Mouse (Mus musculus) E14TG2a.4 (cell line): Measurements from ENCODE around the gene Myh13.

Experiments used
- H3K27me3 ChIP-seq: 2 replicates; pipeline ENCODE4 v1.6.1; 2014; ENCODE audit warnings: low read length, control low read depth; ENCODE audit not compliant: insufficient read depth
- H3K36me3 ChIP-seq: 2 replicates; pipeline ENCODE4 v1.6.1; 2014; ENCODE audit warnings: low read length, control low read depth; ENCODE audit not compliant: insufficient read depth
- H3K4me1 ChIP-seq: replicated peaks from 2 replicates; pipeline ENCODE4 v1.6.1; 2014; ENCODE audit warnings: low read depth, low read length, control low read depth
- H3K4me3 ChIP-seq: replicated peaks from 2 replicates; pipeline ENCODE4 v1.5.1; 2014; ENCODE audit warnings: mild to moderate bottlenecking, low read length
- H3K9me3 ChIP-seq: 2 replicates; pipeline ENCODE4 v1.6.1; 2014; ENCODE audit warnings: low read length, control low read depth
- CTCF ChIP-seq: conservative IDR thresholded peaks from 2 replicates; pipeline ENCODE4 v1.5.1; 2014; ENCODE audit warnings: low read length
- NANOG ChIP-seq: IDR thresholded peaks from 2 replicates; pipeline ENCODE4 v1.6.1; 2014; ENCODE audit warnings: borderline replicate concordance, low read length, mixed read lengths
- POU5F1 ChIP-seq: IDR thresholded peaks from 2 replicates; pipeline ENCODE4 v1.6.1; 2014; ENCODE audit warnings: low read length, borderline replicate concordance

Myh13 gene

DNA sequence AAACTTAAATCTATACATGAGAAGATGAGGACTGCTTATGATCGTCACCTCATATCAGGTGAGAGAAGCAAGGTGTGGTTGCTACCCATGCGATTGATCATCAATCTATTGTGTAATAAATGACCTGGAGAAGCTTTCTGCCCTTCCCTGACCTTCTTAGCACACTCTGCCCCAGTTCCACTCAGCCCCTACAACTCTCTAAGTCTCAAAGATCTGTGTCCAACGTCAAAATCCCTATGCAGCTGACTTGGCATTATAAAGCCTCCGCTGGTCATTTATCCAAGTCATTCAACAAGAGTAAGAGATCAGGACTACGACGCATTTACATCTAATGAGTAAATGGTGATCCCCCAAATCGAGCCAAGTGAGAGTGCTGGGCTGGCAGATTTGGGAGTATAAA lies at the start of gene Myh13:
Myh13 (plus strand) TSS at position 301 of the 400 bp plus-strand sequence.
- Histone ChIP-seq H3K27me3 (0 out of 2 replicates have a peak, but pooled peaks cover 4% of the 10 kb centered on the region), H3K9me3 (no peaks in the 10 kb centered on the region), H3K4me3 (no peak within 1 kb of the TSS), H3K36me3 (no peaks in the 10 kb centered on the region), H3K4me1 (no peaks in the 10 kb centered on the region)
- no peak for TF ChIP-seq CTCF

DNA sequence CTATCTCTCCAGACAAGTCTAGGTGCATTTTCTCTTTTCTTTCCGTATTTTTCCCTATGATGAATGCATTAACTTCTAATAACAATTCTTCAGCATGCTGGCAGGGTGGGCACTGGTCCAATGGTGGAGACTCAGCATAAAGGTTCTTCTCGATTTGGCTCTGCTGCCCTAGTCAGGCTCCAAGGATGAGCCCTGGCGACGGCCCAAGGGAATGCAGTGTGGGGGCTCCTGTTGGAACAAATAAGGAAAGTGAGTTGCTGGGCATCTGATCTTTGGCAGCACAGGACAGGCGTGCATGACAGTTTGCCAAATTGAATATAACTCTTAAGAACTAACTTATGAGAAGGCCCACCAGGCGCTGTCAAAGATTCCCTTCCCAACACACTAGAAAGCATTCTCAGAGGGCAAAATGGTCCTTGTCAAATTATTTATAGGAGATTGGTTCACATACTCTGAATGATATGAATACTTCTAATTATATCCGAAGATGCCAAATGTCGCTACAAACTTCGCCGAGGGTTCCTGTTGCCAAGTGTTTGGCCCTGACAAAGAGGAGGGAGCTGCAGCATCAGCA lies 44.8 kb upstream of the Myh13 start, which contains the start of gene Myh8:
Myh8 (plus strand) TSS at position 524 of the 574 bp plus-strand sequence.
- Histone ChIP-seq H3K27me3 (no peaks in the 10 kb centered on the region), H3K4me3 (no peak within 1 kb of the TSS)

DNA sequence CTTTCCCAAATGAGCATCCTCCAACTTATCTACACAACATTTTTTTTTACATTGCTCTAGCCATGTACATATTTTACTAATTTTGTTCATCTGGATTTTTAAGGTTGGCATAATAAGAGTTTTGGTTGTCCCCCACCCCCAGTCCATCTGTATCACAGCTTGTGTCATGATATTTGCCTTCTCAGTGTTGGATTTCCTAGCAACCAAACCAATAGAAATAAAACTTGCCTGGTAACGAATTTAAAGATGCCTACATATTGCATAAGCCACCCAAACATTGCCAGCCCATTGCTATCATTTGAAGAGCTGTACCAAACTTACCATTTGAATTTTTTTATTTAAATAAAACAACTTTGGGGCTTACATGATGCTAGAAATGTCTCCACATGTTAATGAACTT lies 28.0 kb upstream of the Myh13 start:
- Histone ChIP-seq H3K27me3 (no peaks in the 10 kb centered on the region), H3K9me3 (peaks cover 13% of the 10 kb centered on the region), H3K4me3 (no peak overlapping the region), H3K4me1 (no peaks in the 10 kb centered on the region), H3K36me3 (no peaks in the 10 kb centered on the region)
- TF ChIP-seq CTCF = no peak
- TF ChIP-seq POU5F1 = no peak
- no peak for TF ChIP-seq NANOG

More for the DNA sequence above, 44.8 kb upstream of the Myh13 start, which contains the start of gene Myh8:
- H3K9me3 ChIP-seq = peaks cover 9% of the 10 kb centered on the region; the same call in 1 of the 2 replicates
- H3K4me1 ChIP-seq = no peaks in the 10 kb centered on the region
- TF ChIP-seq CTCF = no peak
- TF ChIP-seq NANOG = no peak
- no peak for TF ChIP-seq POU5F1
- no peaks in the 10 kb centered on the region for H3K36me3 ChIP-seq

- H3K4me1 ChIP-seq = peaks cover 15% of the 10 kb centered on the region
- no peaks in the 10 kb centered on the region; the same call in 1 of the 2 replicates for H3K27me3 ChIP-seq
- TF ChIP-seq POU5F1 (no peak), CTCF (no peak), NANOG (no peak)
- no peaks in the 10 kb centered on the region for H3K36me3 ChIP-seq
- peaks cover 12% of the 10 kb centered on the region for H3K9me3 ChIP-seq
- H3K4me3 ChIP-seq = no peak overlapping the region; the same call in 1 of the 2 replicates
Measured at GRCm38 (mm10) chr11:67313733-67314452, 7.6 kb upstream of the Myh13 start.

- Histone ChIP-seq H3K9me3 (no peaks in the 10 kb centered on the region), H3K4me1 (no peaks in the 10 kb centered on the region; the same call in 1 of the 2 replicates), H3K27me3 (0 out of 2 replicates have a peak, but pooled peaks cover 4% of the 10 kb centered on the region), H3K4me3 (no peak overlapping the region), H3K36me3 (no peaks in the 10 kb centered on the region)
- TF ChIP-seq CTCF = no peak
- TF ChIP-seq POU5F1 = no peak
- TF ChIP-seq NANOG = no peak
Measured at GRCm38 (mm10) chr11:67326536-67326935, 5.1 kb downstream of the Myh13 start.

DNA sequence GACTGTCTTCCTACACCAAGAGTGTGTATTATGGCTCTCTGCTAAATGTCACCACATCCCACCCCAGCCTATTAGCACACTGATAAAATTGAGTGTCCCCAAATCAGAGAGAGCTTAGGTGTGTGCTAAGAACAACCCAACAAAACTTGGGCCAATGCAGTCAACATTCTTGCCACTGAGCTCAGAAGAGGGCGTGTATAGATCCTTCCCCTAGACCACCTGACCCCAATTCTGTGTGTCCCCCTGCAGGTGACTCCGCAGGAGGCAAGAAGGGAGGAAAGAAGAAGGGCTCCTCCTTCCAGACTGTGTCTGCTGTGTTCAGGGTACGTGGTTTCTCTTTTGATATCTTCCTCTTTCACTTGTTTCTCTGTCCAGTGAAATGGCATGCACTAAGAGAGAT lies 23.1 kb downstream of the Myh13 start:
- Histone ChIP-seq H3K27me3 (peaks cover 7% of the 10 kb centered on the region; the same call in 1 of the 2 replicates), H3K9me3 (0 out of 2 replicates have a peak, but pooled peaks cover 5% of the 10 kb centered on the region), H3K4me3 (peak overlapping the region; percentile 27; the same call in 1 of the 2 replicates), H3K36me3 (no peaks in the 10 kb centered on the region), H3K4me1 (peaks cover 52% of the 10 kb centered on the region)
- no peak for TF ChIP-seq CTCF
- no peak for TF ChIP-seq POU5F1
- no peak for TF ChIP-seq NANOG

- H3K36me3 ChIP-seq = no peaks in the 10 kb centered on the region
- TF ChIP-seq NANOG (peak; percentile 47; the same call in 1 of the 2 replicates), POU5F1 (no peak), CTCF (no peak)
- peak overlapping the region; percentile 27; the same call in 1 of the 2 replicates for H3K4me3 ChIP-seq
- H3K4me1 ChIP-seq = peaks cover 59% of the 10 kb centered on the region
- peaks cover 10% of the 10 kb centered on the region; the same call in 1 of the 2 replicates for H3K27me3 ChIP-seq
- H3K9me3 ChIP-seq = 0 out of 2 replicates have a peak, but pooled peaks cover 3% of the 10 kb centered on the region
Measured at GRCm38 (mm10) chr11:67345186-67345855, 23.9 kb downstream of the Myh13 start.

GRCm38 (mm10) chr11:67345856-67346236 lies 24.4 kb downstream of the Myh13 start:
- H3K4me1 ChIP-seq = peaks cover 59% of the 10 kb centered on the region
- H3K27me3 ChIP-seq = peaks cover 10% of the 10 kb centered on the region; the same call in 1 of the 2 replicates
- TF ChIP-seq NANOG (no peak; the same call in 1 of the 2 replicates), CTCF (no peak), POU5F1 (no peak)
- H3K4me3 ChIP-seq = peak overlapping the region; percentile 37; the same call in 1 of the 2 replicates
- H3K36me3 ChIP-seq = no peaks in the 10 kb centered on the region
- H3K9me3 ChIP-seq = no peaks in the 10 kb centered on the region
